Mouse (Mus musculus): ENCODE measurements at regions not wholly inside any gene's neighbourhood (a gene's known extent, or its start where the extent isn't known, plus 50 kb on each side); places are given as distances from the start of the nearest gene placed in this dataset.
"Not testable (repeated sequence)": the region's sequence is repeated elsewhere in the genome, so short reads cannot be mapped to it uniquely, and the experiment has no call there.

DNA sequence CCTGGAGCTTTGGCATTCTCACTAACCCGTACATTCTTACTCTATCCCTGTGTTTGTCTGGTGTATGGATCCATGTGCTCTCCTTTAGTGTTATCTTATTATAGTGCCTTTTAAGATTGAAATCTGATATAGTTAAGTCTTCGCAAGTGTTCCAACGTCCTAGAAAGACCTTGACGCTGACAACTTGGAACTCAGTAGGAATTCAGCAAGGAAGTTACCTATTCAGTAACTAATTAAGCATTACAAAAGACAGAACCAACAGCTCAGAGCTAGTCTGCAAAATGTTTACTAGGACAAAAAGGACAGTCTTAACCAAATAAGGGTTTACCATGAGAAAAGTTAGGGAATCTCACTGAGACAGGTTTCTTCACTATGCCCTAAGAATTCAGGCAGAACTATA, 286.4 kb upstream of the Slc7a14 start:
- not testable (repeated sequence) for TF ChIP-seq CTCF (IDR thresholded peaks at IDR 0.05; ENCODE audit: low read depth, low read length); POLR2A (IDR thresholded peaks at IDR 0.05; ENCODE audit: insufficient read depth, low read length); EP300 (IDR thresholded peaks at IDR 0.05; ENCODE audit: insufficient read depth, low read depth, low read length)

Data from ES-Bruce4 (cell line).